Mouse (Mus musculus) midbrain, embryonic 10.5 days (tissue): ENCODE data around the gene Olfr522. TPM values are rescaled to one million over a fixed set of nuclear protein-coding genes. Genes with fewer than 3 reads are reported as not detected.

ENCODE experiments used
- DNase-seq: peaks from one replicate; pipeline ENCODE4 v3.0.0-alpha.2; 2017; ENCODE audit warnings: low spot score
- H3K27ac ChIP-seq: fragments of 300-500 bp; sonication (generic); replicated peaks from 2 replicates; pipeline ENCODE4 v1.5.1; 2016; ENCODE audit warnings: mild to moderate bottlenecking
- H3K27me3 ChIP-seq: fragments of 300-500 bp; sonication (generic); 2 replicates; pipeline ENCODE4 v1.6.1; 2016; ENCODE audit warnings: low read depth, mild to moderate bottlenecking; ENCODE audit not compliant: poor library complexity, severe bottlenecking
- H3K36me3 ChIP-seq: fragments of 300-500 bp; sonication (generic); 2 replicates; pipeline ENCODE4 v1.6.1; 2016; ENCODE audit warnings: mild to moderate bottlenecking, moderate library complexity
- H3K4me1 ChIP-seq: fragments of 300-500 bp; sonication (generic); 2 replicates; pipeline ENCODE4 v1.6.1; 2016
- H3K4me3 ChIP-seq: fragments of 300-500 bp; sonication (generic); 2 replicates; pipeline ENCODE4 v1.5.1; 2016; ENCODE audit warnings: mild to moderate bottlenecking, moderate library complexity
- H3K9me3 ChIP-seq: fragments of 300-500 bp; sonication (generic); replicated peaks from 2 replicates; pipeline ENCODE4 v1.6.1; 2016; ENCODE audit warnings: mild to moderate bottlenecking
- WGBS: fragments of 180-500 bp; shearing (Covaris S2); methylation state at CpG from one replicate; pipeline ENCODE4 v1.1.7; 2016; 5-methylcytosine and 5-hydroxymethylcytosine counted together
- polyA plus RNA-seq: library from polyadenylated mRNA; unstranded; fragments of >200 nt; fragmentation: Nextera tagmentation; extraction: Ambion mirVana; gene quantifications from 2 replicates; pipeline ENCODE4 v1.2.1, GENCODE M21; 2016

The Olfr522 gene
- polyA plus RNA-seq, 1 experiment from 2014 or later: not detected

GRCm38 (mm10) chr7:140187721-140188390 lies 23.3 kb upstream of the Olfr522 start:
- no peaks in the 10 kb centered on the region for H3K36me3 ChIP-seq
- H3K4me3 ChIP-seq: no peak overlapping the region
- no peak overlapping the region for H3K27ac ChIP-seq
- H3K27me3 ChIP-seq: no peaks in the 10 kb centered on the region
- no peaks in the 10 kb centered on the region for H3K9me3 ChIP-seq
- no peak for DNase-seq
- H3K4me1 ChIP-seq: no peaks in the 10 kb centered on the region
- 83% methylated on average over 7 of the region's 7 CpGs for WGBS

- DNase-seq: no peak
- Histone ChIP-seq H3K36me3 (no peaks in the 10 kb centered on the region), H3K4me1 (no peaks in the 10 kb centered on the region), H3K9me3 (no peaks in the 10 kb centered on the region), H3K4me3 (no peak overlapping the region), H3K27me3 (no peaks in the 10 kb centered on the region), H3K27ac (no peak overlapping the region)
- 70% methylated on average over 18 of the region's 18 CpGs for WGBS
Measured at GRCm38 (mm10) chr7:140186646-140187620, 22.4 kb upstream of the Olfr522 start.

GRCm38 (mm10) chr7:140184206-140184605 lies 19.6 kb upstream of the Olfr522 start:
- Histone ChIP-seq H3K27me3 (no peaks in the 10 kb centered on the region), H3K36me3 (no peaks in the 10 kb centered on the region), H3K27ac (no peak overlapping the region), H3K9me3 (no peaks in the 10 kb centered on the region), H3K4me1 (no peaks in the 10 kb centered on the region), H3K4me3 (no peak overlapping the region)
- WGBS: 88% methylated on average over 4 of the region's 4 CpGs
- no peak for DNase-seq

GRCm38 (mm10) chr7:140180692-140181091 lies 16.1 kb upstream of the Olfr522 start:
- H3K27ac ChIP-seq: no peak overlapping the region
- H3K4me3 ChIP-seq: no peak overlapping the region
- DNase-seq: no peak
- H3K27me3 ChIP-seq: no peaks in the 10 kb centered on the region
- 94% methylated on average over 2 of the region's 2 CpGs for WGBS
- no peaks in the 10 kb centered on the region for H3K36me3 ChIP-seq
- no peaks in the 10 kb centered on the region for H3K9me3 ChIP-seq
- no peaks in the 10 kb centered on the region for H3K4me1 ChIP-seq

GRCm38 (mm10) chr7:140179176-140179575 lies 14.6 kb upstream of the Olfr522 start:
- no peak for DNase-seq
- WGBS: 95% methylated on average over 2 of the region's 2 CpGs
- Histone ChIP-seq H3K4me1 (no peaks in the 10 kb centered on the region), H3K9me3 (no peaks in the 10 kb centered on the region), H3K27me3 (no peaks in the 10 kb centered on the region), H3K4me3 (no peak overlapping the region), H3K36me3 (no peaks in the 10 kb centered on the region), H3K27ac (no peak overlapping the region)

GRCm38 (mm10) chr7:140172936-140173335 lies 8.4 kb upstream of the Olfr522 start, which contains the start of gene Olfr523:
TSS of gene Olfr523 (plus strand) at chr7:140173217.
- 75% methylated on average over 1 of the region's 1 CpGs for WGBS
- Histone ChIP-seq H3K9me3 (no peaks in the 10 kb centered on the region), H3K4me3 (no peak within 1 kb of the TSS), H3K27me3 (no peaks in the 10 kb centered on the region), H3K4me1 (no peaks in the 10 kb centered on the region), H3K27ac (no peak within 1 kb of the TSS), H3K36me3 (no peaks in the 10 kb centered on the region)
- DNase-seq: no peak

- Histone ChIP-seq H3K27me3 (no peaks in the 10 kb centered on the region), H3K36me3 (no peaks in the 10 kb centered on the region), H3K4me3 (no peak overlapping the region), H3K9me3 (no peaks in the 10 kb centered on the region), H3K27ac (no peak overlapping the region), H3K4me1 (no peaks in the 10 kb centered on the region)
- DNase-seq: no peak
- 91% methylated on average over 3 of the region's 3 CpGs for WGBS
Measured at GRCm38 (mm10) chr7:140170863-140171262, 6.3 kb upstream of the Olfr522 start.

- H3K9me3 ChIP-seq: no peaks in the 10 kb centered on the region
- no peaks in the 10 kb centered on the region for H3K27me3 ChIP-seq
- no peaks in the 10 kb centered on the region for H3K4me1 ChIP-seq
- no peaks in the 10 kb centered on the region for H3K36me3 ChIP-seq
- no peak overlapping the region for H3K4me3 ChIP-seq
- H3K27ac ChIP-seq: no peak overlapping the region
- DNase-seq: no peak
- WGBS: 85% methylated on average over 4 of the region's 4 CpGs
Measured at GRCm38 (mm10) chr7:140169386-140169785, 4.8 kb upstream of the Olfr522 start.

- H3K36me3 ChIP-seq: no peaks in the 10 kb centered on the region
- no peak overlapping the region for H3K27ac ChIP-seq
- no peaks in the 10 kb centered on the region for H3K27me3 ChIP-seq
- no peaks in the 10 kb centered on the region for H3K9me3 ChIP-seq
- DNase-seq: no peak
- 66% methylated on average over 1 of the region's 1 CpGs for WGBS
- no peak overlapping the region for H3K4me3 ChIP-seq
- H3K4me1 ChIP-seq: no peaks in the 10 kb centered on the region
Measured at GRCm38 (mm10) chr7:140167950-140168349, 3.4 kb upstream of the Olfr522 start.

- Histone ChIP-seq H3K27ac (no peak overlapping the region), H3K4me3 (no peak overlapping the region), H3K36me3 (no peaks in the 10 kb centered on the region), H3K4me1 (no peaks in the 10 kb centered on the region), H3K9me3 (no peaks in the 10 kb centered on the region), H3K27me3 (peaks cover 24% of the 10 kb centered on the region)
- WGBS: 77% methylated on average over 3 of the region's 3 CpGs
- DNase-seq: no peak
Measured at GRCm38 (mm10) chr7:140160363-140160762, 4.2 kb downstream of the Olfr522 start.

- peaks cover 23% of the 10 kb centered on the region for H3K4me1 ChIP-seq
- no peaks in the 10 kb centered on the region for H3K36me3 ChIP-seq
- H3K4me3 ChIP-seq: peak within 1 kb of the TSS; percentile 53
- WGBS: under 1% methylated on average over 28 of the region's 28 CpGs
- no peaks in the 10 kb centered on the region for H3K9me3 ChIP-seq
- peaks cover 66% of the 10 kb centered on the region for H3K27me3 ChIP-seq
- peak within 1 kb of the TSS; percentile 61 for H3K27ac ChIP-seq
- peak; percentile 48 for DNase-seq
Measured at GRCm38 (mm10) chr7:140154218-140154927, 10.2 kb downstream of the Olfr522 start, which contains the start of gene Sprn. TSS of gene Sprn (minus strand) at chr7:140154877.

GRCm38 (mm10) chr7:140153829-140154217 lies 10.7 kb downstream of the Olfr522 start:
- H3K9me3 ChIP-seq: no peaks in the 10 kb centered on the region
- no peak for DNase-seq
- peak overlapping the region; percentile 53 for H3K4me3 ChIP-seq
- H3K36me3 ChIP-seq: no peaks in the 10 kb centered on the region
- 15% methylated on average over 4 of the region's 4 CpGs for WGBS
- no peak overlapping the region for H3K27ac ChIP-seq
- peaks cover 23% of the 10 kb centered on the region for H3K4me1 ChIP-seq
- H3K27me3 ChIP-seq: peaks cover 64% of the 10 kb centered on the region
